Mouse (Mus musculus) midbrain, postnatal 0 days (tissue): ENCODE measurements around the gene Ints11. TPM values are rescaled to one million over a fixed set of nuclear protein-coding genes. Genes with fewer than 3 reads are reported as not detected.

Source experiments
- ATAC-seq: fragments of 200-750 bp; cut with Nextera tagmentation; 2 replicates; pipeline ENCODE4 v1.8.0; 2017; ENCODE audit warnings: moderate number of reproducible peaks, mild to moderate bottlenecking, moderate TSS enrichment, moderate library complexity; ENCODE audit not compliant: low FRiP score
- DNase-seq: peaks from one replicate; pipeline ENCODE4 v3.0.0-alpha.2; 2015; ENCODE audit warnings: low spot score
- H3K27ac ChIP-seq: fragments of 300-500 bp; sonication (generic); 2 replicates; pipeline ENCODE4 v1.5.1; 2014; ENCODE audit warnings: low read depth, mild to moderate bottlenecking, low read length, mixed read lengths
- H3K27me3 ChIP-seq: fragments of 300-500 bp; sonication (generic); 2 replicates; pipeline ENCODE4 v1.6.1; 2014; ENCODE audit warnings: low read length, control low read depth, mixed read lengths; ENCODE audit not compliant: insufficient read depth
- H3K36me3 ChIP-seq: fragments of 300-500 bp; sonication (generic); 2 replicates; pipeline ENCODE4 v1.6.1; 2014; ENCODE audit warnings: low read length, control low read depth, mixed read lengths; ENCODE audit not compliant: insufficient read depth
- H3K4me1 ChIP-seq: fragments of 300-500 bp; sonication (generic); 2 replicates; pipeline ENCODE4 v1.6.1; 2014; ENCODE audit warnings: mild to moderate bottlenecking, control low read depth, antibody characterized with exemption, low read length, mixed read lengths; ENCODE audit not compliant: insufficient read depth
- H3K4me2 ChIP-seq: fragments of 300-500 bp; sonication (generic); 2 replicates; pipeline ENCODE4 v1.6.1; 2014; ENCODE audit warnings: low read depth, mild to moderate bottlenecking, low read length, mixed read lengths; ENCODE audit not compliant: poor library complexity, severe bottlenecking
- H3K4me3 ChIP-seq: fragments of 300-500 bp; sonication (generic); 2 replicates; pipeline ENCODE4 v1.5.1; 2014; ENCODE audit warnings: low read depth, mild to moderate bottlenecking, low read length, moderate library complexity
- H3K9ac ChIP-seq: fragments of 300-500 bp; sonication (generic); replicated peaks from 2 replicates; pipeline ENCODE4 v1.6.1; 2014; ENCODE audit warnings: mild to moderate bottlenecking, low read length, moderate library complexity, mixed read lengths; ENCODE audit not compliant: poor library complexity, severe bottlenecking
- H3K9me3 ChIP-seq: fragments of 300-500 bp; sonication (generic); 2 replicates; pipeline ENCODE4 v1.6.1; 2016; ENCODE audit warnings: low read length, control low read depth
- CTCF ChIP-seq: IDR thresholded peaks from 2 replicates; pipeline ENCODE4 v1.5.1; 2016; ENCODE audit warnings: antibody characterized with exemption, mild to moderate bottlenecking
- WGBS: fragments of 180-500 bp; shearing (Covaris S2); extraction: QIAGEN DNeasy Blood & Tissue Kit; methylation state at CpG from one replicate; pipeline ENCODE4 v1.1.7; 2014; 5-methylcytosine and 5-hydroxymethylcytosine counted together
- polyA plus RNA-seq: library from polyadenylated mRNA; unstranded; fragments of >200 nt; fragmentation: Nextera tagmentation; extraction: Ambion mirVana; gene quantifications from 2 replicates; pipeline ENCODE4 v1.2.1, GENCODE M21; 2015
- total RNA-seq: library from RNA; depleted of rRNA; stranded (reverse); fragments of >200 nt; gene quantifications from 2 replicates; pipeline ENCODE4 v1.2.3, GENCODE M21; 2014

The Ints11 gene
- total and polyA plus RNA-seq, 2 experiments from 2014 or later = 45.0 to 56.0 TPM

- H3K4me1 ChIP-seq = peaks cover 17% of the 10 kb centered on the region
- H3K27ac ChIP-seq = no peak overlapping the region
- no peak overlapping the region for H3K4me3 ChIP-seq
- 96% methylated on average over 3 of the region's 3 CpGs for WGBS
- no peak for TF ChIP-seq CTCF
- 0 out of 2 replicates have a peak overlapping the region, but pooled peaks have one; percentile 24 for H3K4me2 ChIP-seq
- DNase-seq (no peak), ATAC-seq (no peak)
- no peak overlapping the region for H3K9ac ChIP-seq
- H3K27me3 ChIP-seq = no peaks in the 10 kb centered on the region
- peaks cover 16% of the 10 kb centered on the region for H3K36me3 ChIP-seq
- H3K9me3 ChIP-seq = no peaks in the 10 kb centered on the region
Measured at GRCm38 (mm10) chr4:155849792-155850451, 19.4 kb upstream of the Ints11 start.

GRCm38 (mm10) chr4:155851368-155851767 is 18.0 kb upstream of the Ints11 start:
- ATAC-seq (no peak), DNase-seq (no peak)
- peaks cover 30% of the 10 kb centered on the region for H3K36me3 ChIP-seq
- no peak for TF ChIP-seq CTCF
- peaks cover 17% of the 10 kb centered on the region for H3K4me1 ChIP-seq
- no peaks in the 10 kb centered on the region for H3K27me3 ChIP-seq
- no peak overlapping the region for H3K9ac ChIP-seq
- no peaks in the 10 kb centered on the region for H3K9me3 ChIP-seq
- 93% methylated on average over 3 of the region's 3 CpGs for WGBS
- H3K4me3 ChIP-seq = no peak overlapping the region
- no peak overlapping the region for H3K27ac ChIP-seq
- no peak overlapping the region for H3K4me2 ChIP-seq

GRCm38 (mm10) chr4:155851951-155852411 is 17.4 kb upstream of the Ints11 start:
- Histone ChIP-seq H3K36me3 (peaks cover 37% of the 10 kb centered on the region), H3K9me3 (no peaks in the 10 kb centered on the region), H3K4me2 (no peak overlapping the region), H3K4me1 (peaks cover 17% of the 10 kb centered on the region), H3K4me3 (no peak overlapping the region), H3K9ac (no peak overlapping the region), H3K27ac (no peak overlapping the region), H3K27me3 (no peaks in the 10 kb centered on the region)
- ATAC-seq (no peak), DNase-seq (no peak)
- no peak for TF ChIP-seq CTCF
- WGBS = 76% methylated on average over 2 of the region's 2 CpGs

GRCm38 (mm10) chr4:155853421-155853820 is 15.9 kb upstream of the Ints11 start:
- Histone ChIP-seq H3K4me3 (no peak overlapping the region), H3K9me3 (no peaks in the 10 kb centered on the region), H3K4me1 (peaks cover 14% of the 10 kb centered on the region), H3K36me3 (peaks cover 49% of the 10 kb centered on the region), H3K9ac (no peak overlapping the region), H3K27ac (no peak overlapping the region), H3K27me3 (no peaks in the 10 kb centered on the region), H3K4me2 (no peak overlapping the region)
- no peak for DNase-seq
- 93% methylated on average over 9 of the region's 9 CpGs for WGBS
- no peak for TF ChIP-seq CTCF
- ATAC-seq = no peak

- no peaks in the 10 kb centered on the region for H3K9me3 ChIP-seq
- H3K4me3 ChIP-seq = no peak overlapping the region
- no peak for DNase-seq
- 95% methylated on average over 11 of the region's 12 CpGs for WGBS
- H3K27ac ChIP-seq = no peak overlapping the region
- no peak for ATAC-seq
- no peak overlapping the region for H3K4me2 ChIP-seq
- TF ChIP-seq CTCF = no peak
- H3K36me3 ChIP-seq = peaks cover 64% of the 10 kb centered on the region
- 0 out of 2 replicates have a peak, but pooled peaks cover 3% of the 10 kb centered on the region for H3K4me1 ChIP-seq
- H3K9ac ChIP-seq = no peak overlapping the region
- H3K27me3 ChIP-seq = no peaks in the 10 kb centered on the region
Measured at GRCm38 (mm10) chr4:155854991-155855390, 14.4 kb upstream of the Ints11 start.

GRCm38 (mm10) chr4:155856071-155856470 is 13.3 kb upstream of the Ints11 start:
- Histone ChIP-seq H3K4me3 (no peak overlapping the region), H3K4me2 (no peak overlapping the region), H3K36me3 (peaks cover 74% of the 10 kb centered on the region), H3K27me3 (no peaks in the 10 kb centered on the region), H3K27ac (no peak overlapping the region), H3K9me3 (no peaks in the 10 kb centered on the region), H3K4me1 (no peaks in the 10 kb centered on the region), H3K9ac (no peak overlapping the region)
- ATAC-seq (no peak), DNase-seq (no peak)
- TF ChIP-seq CTCF = no peak
- WGBS = 91% methylated on average over 12 of the region's 12 CpGs
